Mouse (Mus musculus): ENCODE results near the gene Homer2.

Gene Homer2

DNA sequence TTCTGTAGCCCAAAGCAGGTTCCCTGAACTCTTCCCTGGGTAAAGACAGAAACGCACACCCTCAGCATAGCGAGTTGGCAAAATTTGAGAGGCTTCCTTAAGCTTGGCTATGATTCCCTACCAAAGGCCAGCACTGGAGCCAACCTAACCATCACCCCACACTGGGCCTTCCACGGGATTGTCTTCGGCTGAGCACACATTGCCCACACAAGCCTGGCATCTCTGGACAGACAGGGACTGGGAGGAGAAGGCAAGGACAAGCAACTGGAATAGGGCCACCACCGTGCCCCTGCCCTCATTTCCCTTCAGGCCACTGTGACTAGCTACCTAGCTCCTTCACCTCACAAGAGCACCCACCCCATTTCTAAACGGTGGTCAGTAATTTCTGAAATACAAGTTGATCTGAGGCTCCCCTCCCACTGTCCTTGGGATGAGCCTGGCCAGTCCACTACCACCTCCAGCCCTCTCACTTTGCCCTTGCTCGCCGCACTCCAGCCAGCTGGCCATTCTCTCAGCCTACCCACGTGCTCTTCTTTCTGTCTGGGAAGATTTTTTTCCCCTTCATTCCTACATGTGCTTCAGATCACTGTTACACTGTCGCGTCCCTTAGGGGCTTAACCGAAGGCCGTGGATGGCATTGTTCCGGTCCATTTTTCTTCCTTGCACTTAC is at the start of gene Homer2:
Gene Homer2 (minus strand): TSS at position 57 of the 670 bp plus-strand sequence.
- CTCF ChIA-PET = no interaction called here
- POLR2A ChIA-PET = interaction anchor here in 2 of 4 experiments (1.0 to 1.8 kb wide), 6 partner anchors 15 to 496 kb away, joined by 3 to 7 read pairs (median 5); partner anchors contain the start of genes Ramac (in 1 of the 2) and Rps17 (in 1 of the 2)

DNA sequence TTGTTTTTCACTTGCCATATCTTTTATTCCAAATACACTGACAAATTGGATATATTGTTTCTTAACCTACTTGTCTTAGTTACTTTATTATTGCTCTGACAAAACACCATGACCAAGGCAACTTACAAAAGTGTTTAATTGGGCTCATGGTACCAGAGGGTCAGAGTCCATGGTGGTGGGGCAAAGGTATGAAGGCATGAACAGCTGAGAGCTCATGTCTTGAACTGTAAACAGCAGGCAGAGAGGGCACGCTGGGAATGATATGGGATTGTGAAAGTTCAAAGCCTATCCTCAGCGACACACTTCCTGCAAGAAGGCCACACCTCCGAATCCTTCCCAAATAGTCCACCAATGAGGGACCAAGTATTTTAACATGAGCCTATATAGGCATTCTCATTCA is 40.6 kb upstream of the Homer2 start:
- POLR2A ChIA-PET = interaction anchor here in 1 of 4 experiments (1.1 to 1.3 kb wide), 2 partner anchors 8 to 14 kb away, joined by 3 read pairs; partner anchors contain the start of gene Ramac

DNA sequence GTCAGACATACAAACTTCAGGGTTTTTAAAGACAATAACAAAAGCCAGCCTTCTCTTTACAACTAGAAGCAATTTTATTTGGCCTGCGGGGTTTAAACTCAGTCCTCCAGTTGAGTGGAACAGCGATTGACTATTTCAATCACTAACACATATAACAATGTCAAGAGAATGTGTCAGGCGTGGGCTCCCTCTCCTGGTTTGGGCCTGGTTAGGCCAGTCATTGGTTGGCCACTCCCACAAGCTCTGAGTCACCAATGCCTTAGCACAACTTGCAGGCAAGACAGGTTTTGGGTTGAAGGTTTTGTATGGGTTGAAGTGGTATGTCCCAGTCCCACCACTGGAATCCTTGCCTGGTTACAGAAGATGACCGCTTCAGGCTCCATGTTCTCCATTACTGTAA is 36.8 kb upstream of the Homer2 start:
- POLR2A ChIA-PET = interaction anchor here in 3 of 4 experiments (0.6 to 1.6 kb wide), 5 partner anchors 11 to 131 kb away, joined by 3 to 11 read pairs (median 3); partner anchors contain the start of gene Ramac (in 1 of the 3)
- CTCF ChIA-PET = interaction anchor here (0.6 to 1.8 kb wide), 7 partner anchors 18 to 221 kb away, joined by 3 to 6 read pairs (median 4); partner anchors contain the start of gene Ramac (in 3 of the 4)

More for the DNA sequence above, 40.6 kb upstream of the Homer2 start:
- CTCF ChIA-PET = no interaction called here

DNA sequence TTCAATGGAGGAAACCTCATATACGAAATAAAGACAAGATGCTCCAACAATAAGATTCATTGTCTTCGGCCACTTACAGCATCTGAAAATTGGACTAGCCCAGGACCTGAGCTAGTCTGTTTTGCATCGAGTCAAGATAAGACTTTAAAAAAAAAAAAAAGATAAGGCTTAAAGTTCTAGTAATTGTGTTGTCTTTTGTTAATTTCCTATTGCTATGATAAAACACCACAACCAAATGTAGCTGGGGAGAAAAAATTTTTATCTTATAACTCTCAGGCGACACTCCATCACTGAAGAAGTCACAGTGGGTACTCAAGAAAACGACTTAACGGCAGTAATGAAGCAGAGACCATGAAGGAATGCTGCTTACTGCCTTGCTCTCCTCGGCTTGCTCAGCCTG is 32.7 kb upstream of the Homer2 start:
- CTCF ChIA-PET = interaction anchor here in 1 of 4 experiments (0.5 kb wide), 1 partner anchor 379 kb away, joined by 3 read pairs; no protein-coding TSS in a partner anchor
- POLR2A ChIA-PET = interaction anchor here in 1 of 4 experiments (1.0 to 1.1 kb wide), 2 partner anchors 8 to 23 kb away, joined by 3 read pairs; no protein-coding TSS in a partner anchor

GRCm38 (mm10) chr7:81738720-81739385 is 31.5 kb upstream of the Homer2 start:
- ChIA-PET CTCF (interaction anchor here in 1 of 4 experiments (0.6 kb wide), 1 partner anchor 185 kb away, joined by 3 read pairs; no protein-coding TSS in a partner anchor), POLR2A (interaction anchor here in 1 of 4 experiments (0.8 to 1.1 kb wide), 3 partner anchors 10 to 24 kb away, joined by 3 read pairs; partner anchors contain the start of gene Ramac)

DNA sequence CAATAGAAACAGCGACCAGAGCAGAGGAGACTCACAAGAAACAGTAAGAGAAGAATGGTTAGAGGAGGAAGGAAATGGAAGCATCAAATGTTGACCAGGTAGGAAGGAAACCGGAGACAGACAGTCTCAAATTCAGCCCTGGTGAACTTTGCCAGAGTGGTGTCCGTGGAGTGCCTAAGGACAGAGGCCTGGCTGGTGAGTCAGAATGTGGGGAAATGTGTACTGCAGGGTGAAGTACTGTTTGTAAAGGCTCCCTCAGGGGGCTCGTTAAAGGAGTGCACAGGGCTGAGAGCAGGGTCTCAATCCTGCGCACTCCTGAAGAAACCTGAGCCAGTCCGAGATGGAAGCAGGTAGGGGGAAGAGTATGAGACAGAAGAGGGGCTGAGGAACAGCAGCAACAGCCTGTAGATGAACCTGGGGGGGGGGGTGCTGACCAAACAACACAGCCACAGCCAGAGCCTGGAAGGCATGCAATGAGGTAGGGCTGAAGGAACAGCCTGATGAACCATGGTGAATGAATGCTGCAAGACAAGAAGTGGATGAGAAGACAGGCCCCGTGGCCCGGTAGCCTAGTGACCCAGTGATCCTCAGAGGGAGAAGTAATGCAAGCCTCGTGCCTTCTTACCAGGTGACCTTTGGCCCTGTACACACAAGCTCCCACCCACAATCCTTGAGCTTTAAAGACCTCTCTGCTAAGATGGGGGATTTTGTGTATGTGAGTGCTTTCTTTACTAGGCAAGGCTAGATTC is 28.1 kb upstream of the Homer2 start:
- CTCF ChIA-PET = no interaction called here

DNA sequence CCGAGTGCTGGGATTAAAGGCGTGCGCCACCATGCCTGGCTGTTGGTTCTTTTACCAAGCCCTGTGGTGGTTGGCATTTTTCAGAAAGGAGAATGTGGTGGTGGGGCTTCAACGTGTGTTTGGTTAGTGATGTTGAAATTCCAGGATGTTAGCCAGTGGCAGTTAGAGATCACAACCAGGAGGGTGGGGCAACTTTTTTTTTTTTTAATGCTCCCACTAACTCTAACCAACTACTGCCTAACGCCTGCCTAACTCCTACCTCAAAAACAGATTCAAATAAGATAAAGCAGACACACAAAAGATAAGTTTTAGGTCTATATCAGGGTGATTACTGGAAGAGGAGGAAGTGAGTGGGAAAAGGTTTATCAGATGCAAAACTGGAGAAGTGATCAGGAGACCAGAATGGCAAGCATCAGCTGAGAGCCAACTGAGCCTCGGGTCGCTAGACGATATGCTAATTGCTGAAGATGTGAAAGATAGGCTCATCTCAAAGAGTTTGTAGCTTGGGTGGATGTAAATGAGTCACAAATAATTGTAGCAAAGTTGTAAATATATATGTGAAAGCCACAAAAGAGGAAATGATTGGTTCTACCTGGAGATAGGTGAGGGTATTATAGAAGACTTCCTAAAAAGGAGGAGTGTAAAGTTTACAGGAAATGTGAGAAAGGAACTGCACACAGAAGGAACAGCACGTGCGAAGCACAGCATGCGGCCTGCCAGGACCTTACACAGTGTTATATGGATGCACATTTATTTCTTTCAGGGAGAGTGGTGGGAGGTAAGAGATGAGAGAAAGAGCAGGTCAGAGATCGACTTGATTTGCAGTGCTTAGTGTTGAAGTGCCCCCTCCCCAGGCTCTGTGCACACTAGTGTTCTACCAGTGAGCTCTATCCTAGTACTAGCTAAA is 25.1 kb upstream of the Homer2 start:
- CTCF ChIA-PET = interaction anchor here in 1 of 4 experiments (0.9 kb wide), 1 partner anchor 136 kb away, joined by 3 read pairs; no protein-coding TSS in a partner anchor
- POLR2A ChIA-PET = interaction anchor here in 2 of 4 experiments (1.0 to 1.2 kb wide), 2 partner anchors 15 to 30 kb away, joined by 3 read pairs; partner anchors contain the start of gene Ramac (in 1 of the 2)

More for the DNA sequence above, 28.1 kb upstream of the Homer2 start:
- POLR2A ChIA-PET = no interaction called here

- ChIA-PET POLR2A (interaction anchor here in 1 of 4 experiments (1.2 kb wide), 1 partner anchor 14 kb away, joined by 3 read pairs; no protein-coding TSS in a partner anchor), CTCF (no interaction called here)
Observed at GRCm38 (mm10) chr7:81731181-81731651, 23.9 kb upstream of the Homer2 start.

GRCm38 (mm10) chr7:81729787-81730186 is 22.5 kb upstream of the Homer2 start:
- CTCF ChIA-PET = interaction anchor here in 1 of 4 experiments (0.6 kb wide), 1 partner anchor 9 kb away, joined by 6 read pairs; no protein-coding TSS in a partner anchor
- POLR2A ChIA-PET = interaction anchor here in 2 of 4 experiments (0.8 to 1.0 kb wide), 2 partner anchors 30 to 33 kb away, joined by 3 read pairs; partner anchors contain the start of gene Ramac (in 1 of the 2)

DNA sequence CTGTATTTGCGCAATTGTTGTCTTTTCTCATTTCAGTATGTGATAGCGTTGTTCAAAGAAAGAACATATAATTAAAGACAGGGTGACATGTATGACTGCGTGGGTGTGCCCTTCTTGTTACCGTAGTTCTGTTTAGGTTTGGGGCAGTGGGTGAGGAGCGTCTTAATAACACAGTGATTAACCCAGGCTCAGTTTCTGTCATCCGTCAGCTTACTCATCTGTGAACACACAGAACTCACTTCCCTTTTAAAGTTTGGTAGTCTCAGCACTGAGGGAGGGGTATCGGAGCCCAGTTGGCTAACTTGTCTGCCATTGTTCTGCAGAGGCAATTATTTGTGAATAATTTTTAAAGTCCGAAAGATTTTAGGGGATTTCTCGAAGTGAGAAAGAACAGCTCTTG is 20.4 kb upstream of the Homer2 start:
- POLR2A ChIA-PET = interaction anchor here in 1 of 4 experiments (0.6 kb wide), 1 partner anchor 267 kb away, joined by 3 read pairs; no protein-coding TSS in a partner anchor
- CTCF ChIA-PET = interaction anchor here in 1 of 4 experiments (0.6 kb wide), 1 partner anchor 13 kb away, joined by 3 read pairs; no protein-coding TSS in a partner anchor

- CTCF ChIA-PET = interaction anchor here in 1 of 4 experiments (0.6 kb wide), 1 partner anchor 1812 kb away, joined by 3 read pairs; no protein-coding TSS in a partner anchor
Observed at GRCm38 (mm10) chr7:81726728-81727005, 19.3 kb upstream of the Homer2 start.

GRCm38 (mm10) chr7:81725986-81726727 is 18.8 kb upstream of the Homer2 start:
- ChIA-PET CTCF (interaction anchor here in 1 of 4 experiments (0.6 kb wide), 1 partner anchor 1812 kb away, joined by 3 read pairs; no protein-coding TSS in a partner anchor), POLR2A (interaction anchor here in 2 of 4 experiments (1.6 kb wide), 2 partner anchors 9 to 118 kb away, joined by 4 read pairs; no protein-coding TSS in a partner anchor)

More at GRCm38 (mm10) chr7:81726728-81727005, 19.3 kb upstream of the Homer2 start:
- POLR2A ChIA-PET = interaction anchor here in 2 of 4 experiments (1.6 kb wide), 2 partner anchors 9 to 119 kb away, joined by 4 read pairs; no protein-coding TSS in a partner anchor

DNA sequence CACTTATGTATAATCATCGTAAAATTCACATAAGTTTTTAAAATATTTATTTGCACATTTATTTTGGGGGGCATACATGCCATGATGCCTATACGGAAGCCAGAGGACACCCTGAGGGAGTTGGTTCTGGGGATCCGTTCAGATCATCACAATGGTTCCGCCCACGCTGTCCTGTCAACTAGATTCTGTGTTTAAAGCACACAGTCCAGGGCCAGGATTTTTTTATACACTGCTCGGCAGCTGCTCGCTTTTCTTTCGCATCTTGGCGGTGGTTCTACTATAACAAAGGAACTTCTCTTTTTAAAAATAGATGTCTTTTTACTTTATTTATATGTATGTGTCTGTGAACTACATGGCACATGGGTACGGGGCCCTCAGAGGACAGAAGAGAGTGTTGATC is 16.5 kb upstream of the Homer2 start:
- POLR2A ChIA-PET = no interaction called here
- CTCF ChIA-PET = no interaction called here

DNA sequence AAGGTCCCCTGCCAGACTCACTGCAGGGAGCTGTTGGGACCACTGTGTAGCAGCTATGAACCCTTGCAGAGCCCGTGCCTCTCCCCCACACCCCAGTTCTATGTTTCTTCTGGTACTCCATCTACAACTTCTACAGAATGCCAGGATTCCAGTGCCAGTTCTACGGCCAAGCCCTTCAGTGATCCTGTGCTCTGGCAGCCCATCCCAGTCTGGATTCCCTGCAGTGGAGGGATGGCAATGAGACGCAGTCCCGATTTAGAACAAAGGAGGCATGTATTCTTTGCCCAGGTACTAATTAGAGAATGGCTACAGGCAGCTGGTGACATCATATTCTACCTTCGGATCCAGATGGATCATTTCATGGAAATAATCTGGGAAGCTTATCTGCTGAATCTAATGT is 13.9 kb upstream of the Homer2 start:
- CTCF ChIA-PET = no interaction called here
- POLR2A ChIA-PET = interaction anchor here in 1 of 4 experiments (1.0 kb wide), 1 partner anchor 41 kb away, joined by 3 read pairs; the partner anchor contains the start of gene Ramac

GRCm38 (mm10) chr7:81719216-81719661 is 11.9 kb upstream of the Homer2 start:
- ChIA-PET CTCF (no interaction called here), POLR2A (no interaction called here)

DNA sequence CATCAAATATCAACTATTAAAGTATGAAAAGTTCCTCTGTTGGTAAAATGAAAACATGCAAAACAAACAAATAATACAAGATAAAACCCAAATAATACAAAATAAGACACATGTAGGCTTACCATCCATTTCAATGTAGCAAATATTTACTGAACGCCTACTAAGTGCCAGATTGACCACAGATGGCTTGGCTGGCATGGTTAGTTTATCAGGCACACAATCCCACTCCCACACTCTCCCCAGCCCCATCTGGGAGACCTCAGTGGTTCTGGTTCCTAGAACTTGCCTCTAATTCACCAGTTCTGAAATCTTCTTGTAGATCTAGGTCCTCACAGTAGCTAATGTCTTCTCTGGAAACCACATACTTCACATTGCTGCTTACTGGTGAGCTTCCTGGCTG is 11.3 kb upstream of the Homer2 start:
- ChIA-PET POLR2A (no interaction called here), CTCF (no interaction called here)

Measured in embryonic stem cell, embryonic (primary cell).